Mouse (Mus musculus) 416B (cell line): ENCODE results near the gene Adig.

Experiments
- DNase-seq: peaks from one replicate; pipeline ENCODE4 v3.0.0; 2011; ENCODE audit warnings: low read depth

Adig gene

DNA sequence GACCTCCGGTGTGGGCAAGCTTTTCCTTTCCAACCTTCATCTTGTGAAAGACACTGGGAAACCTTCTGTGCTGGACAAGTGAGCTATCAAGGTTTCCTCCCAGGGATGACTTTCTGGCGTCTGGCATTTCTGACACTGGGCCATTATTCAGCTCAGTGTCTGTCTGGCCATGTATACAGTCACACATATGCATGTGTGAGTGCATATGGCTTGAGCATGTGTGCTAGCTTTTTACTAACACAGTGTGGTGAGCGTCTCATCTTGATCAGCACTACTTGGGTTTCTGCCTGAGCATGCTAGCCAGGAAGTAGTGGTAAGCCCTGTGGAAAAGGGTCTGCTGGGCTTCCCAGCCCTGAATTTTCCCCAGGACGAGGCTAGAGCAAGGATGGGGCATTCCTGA lies 38.9 kb downstream of the Adig start:
- no peak for DNase-seq

DNA sequence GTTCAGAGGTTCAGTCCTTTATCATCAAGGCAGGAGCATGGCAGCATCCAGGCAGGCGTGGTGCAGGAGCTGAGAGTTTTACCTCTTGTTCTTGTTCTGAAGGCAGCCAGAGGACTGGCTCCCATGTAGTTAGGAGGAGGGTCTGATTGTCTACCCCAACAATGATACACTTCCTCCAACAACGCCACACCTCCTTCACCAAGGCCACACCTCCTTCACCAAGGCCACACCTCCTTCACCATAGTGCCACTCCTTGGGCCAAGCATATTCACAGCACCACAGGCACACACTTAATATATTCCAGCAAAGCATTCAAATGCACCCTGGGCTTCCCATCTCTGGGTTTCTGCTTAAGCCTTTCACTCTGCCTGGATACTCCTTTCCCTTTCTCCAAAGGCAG lies 42.9 kb downstream of the Adig start:
- no peak for DNase-seq

DNA sequence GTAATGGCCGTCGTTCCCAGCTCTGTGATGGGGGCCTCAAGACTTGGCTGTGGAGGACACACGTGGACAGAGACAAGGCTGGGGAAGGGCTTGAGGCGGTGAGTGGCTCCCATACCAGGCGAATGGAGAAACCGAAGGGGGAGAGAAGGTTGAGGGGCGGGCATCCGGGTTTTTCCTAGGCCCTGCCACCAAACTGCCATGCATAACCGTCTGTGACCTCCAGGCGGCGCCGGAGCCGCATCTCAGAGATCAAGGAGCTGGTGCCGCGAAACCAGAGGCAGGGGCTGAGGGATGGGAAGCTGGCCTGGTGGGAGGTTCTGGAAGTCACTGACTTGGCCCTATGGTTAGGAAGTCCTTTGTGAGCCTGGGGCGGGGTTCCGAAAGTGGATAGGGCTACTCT lies 44.3 kb downstream of the Adig start:
- peak; percentile 63 for DNase-seq

DNA sequence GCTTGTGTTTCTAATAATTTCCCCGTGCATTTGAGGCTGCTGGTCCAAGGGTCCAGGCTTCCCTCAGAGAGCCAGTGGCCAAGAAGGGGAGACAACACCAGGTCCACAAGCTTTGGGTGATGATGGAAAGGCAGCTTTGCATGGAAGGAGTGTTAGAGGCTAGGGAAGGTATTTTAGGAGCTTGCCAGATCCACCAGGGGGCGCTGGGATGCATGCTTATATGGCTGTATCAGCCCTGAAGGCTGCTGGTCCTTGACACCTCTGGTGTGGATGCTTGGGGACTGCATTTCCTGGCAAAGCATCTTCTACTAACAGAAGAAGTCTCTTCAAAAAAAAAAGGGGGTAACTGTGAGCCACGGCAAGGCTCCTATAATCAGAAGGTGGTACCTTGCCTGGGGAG lies 47.7 kb downstream of the Adig start:
- DNase-seq, result peak; percentile 73

DNA sequence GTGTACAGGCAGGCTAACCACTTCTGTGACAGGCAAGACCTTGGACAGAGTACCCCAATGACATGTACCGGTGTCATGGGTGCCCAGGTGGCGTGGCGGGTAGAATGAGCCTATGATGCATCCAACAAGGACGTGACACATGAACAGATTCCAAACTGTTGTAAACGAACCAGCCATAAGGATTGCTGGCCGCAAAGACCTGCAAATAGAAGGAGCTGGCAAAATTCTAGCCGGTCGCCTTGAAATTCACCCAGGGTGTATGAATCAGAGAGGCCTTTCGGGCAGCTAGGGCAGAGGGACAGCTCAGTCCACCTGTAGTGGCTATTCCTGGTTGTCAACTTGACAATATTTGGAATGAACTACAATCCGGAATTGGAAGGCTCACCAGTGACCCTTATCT lies 52.0 kb downstream of the Adig start:
- no peak for DNase-seq

DNA sequence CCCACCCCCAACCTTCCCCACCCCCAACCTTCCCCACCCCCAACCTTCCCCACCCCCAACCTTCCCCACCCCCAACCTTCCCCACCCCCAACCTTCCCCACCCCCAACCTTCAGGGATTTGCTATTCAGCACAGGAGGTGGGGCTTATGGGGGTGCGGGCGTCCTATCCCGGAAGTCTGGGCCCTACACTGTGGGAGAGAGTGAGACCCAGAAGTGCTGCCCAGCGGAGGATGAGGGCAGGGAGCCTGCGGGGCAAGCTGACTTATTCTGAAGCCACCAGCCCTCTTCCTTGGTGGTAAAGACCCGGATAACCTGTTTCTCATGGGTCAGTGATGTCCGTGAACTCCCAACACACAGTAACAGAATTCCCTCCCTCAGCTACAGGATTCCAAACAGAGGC lies 52.8 kb downstream of the Adig start:
- peak; percentile 8 for DNase-seq

DNA sequence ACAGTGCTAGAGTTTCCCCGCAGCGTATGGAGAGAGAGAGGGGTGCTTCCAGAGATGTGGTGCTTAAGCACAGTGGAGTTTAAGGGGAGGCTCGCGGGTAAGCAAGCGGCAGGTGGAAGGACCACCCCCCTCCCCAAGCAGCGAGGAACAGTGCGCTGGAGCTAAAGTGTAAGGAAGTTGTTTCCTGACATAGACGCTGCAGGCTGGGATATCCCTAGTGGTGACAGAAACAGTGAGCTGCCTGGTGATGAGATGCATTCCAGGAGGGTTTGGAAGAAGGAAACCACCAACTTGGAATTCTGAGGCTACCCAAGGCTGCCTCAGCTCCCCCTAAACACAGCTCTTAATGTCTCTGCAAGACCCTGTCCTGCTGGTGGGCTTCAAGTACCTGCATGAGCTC lies 53.4 kb downstream of the Adig start:
- DNase-seq, result peak; percentile 3

DNA sequence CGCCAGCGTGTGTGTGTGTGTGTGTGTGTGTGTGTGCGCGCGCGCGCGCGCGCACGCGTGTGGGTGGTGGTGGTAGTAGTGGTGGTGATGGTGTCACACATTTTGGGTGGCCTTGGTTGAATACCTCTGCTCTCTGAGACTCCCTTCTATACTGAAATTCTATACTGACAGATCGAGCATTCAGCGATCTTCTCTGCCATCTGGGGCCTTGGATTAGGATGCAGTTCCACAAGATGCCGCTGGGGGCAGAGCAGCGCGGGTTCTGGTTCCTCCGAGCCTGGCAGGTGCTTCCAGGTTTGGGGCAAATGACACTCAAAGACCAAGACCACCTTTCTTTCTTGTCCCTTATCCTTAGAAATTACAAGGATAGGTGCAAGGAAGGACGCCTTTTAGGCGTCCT lies 53.8 kb downstream of the Adig start:
- DNase-seq, result peak; percentile 44

DNA sequence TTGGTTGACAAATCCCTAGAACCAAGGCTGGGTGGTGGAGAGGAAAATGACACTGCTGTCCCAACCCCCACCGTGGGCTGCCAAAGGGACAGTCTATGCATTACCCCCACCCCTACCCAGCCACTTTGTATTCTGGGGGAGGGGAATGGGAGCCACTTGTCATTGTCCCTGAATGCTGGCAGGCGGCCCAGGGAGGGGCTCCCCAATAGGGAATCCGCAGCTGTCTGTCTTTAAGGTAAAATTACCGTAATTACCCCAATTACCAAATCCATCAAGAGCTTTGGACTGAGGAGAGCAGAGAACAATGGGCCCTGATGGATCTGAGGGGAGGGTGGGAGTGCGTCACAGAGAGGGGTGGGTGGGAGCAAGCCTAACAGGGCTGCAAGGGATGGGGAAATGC lies 54.3 kb downstream of the Adig start:
- no peak for DNase-seq
